Mouse (Mus musculus) cerebellum, adult (tissue): ENCODE data around the gene Upb1.

Experiments
- ATAC-seq: cut with Nextera tagmentation; 2 replicates; pipeline ENCODE4 v1.9.2; 2017; ENCODE audit warnings: mild to moderate bottlenecking, moderate library complexity, mixed read lengths; ENCODE audit not compliant: insufficient number of reproducible peaks, low FRiP score, low TSS enrichment

Upb1 gene

GRCm38 (mm10) chr10:75489522-75489921, 88.6 kb downstream of the Upb1 start:
- no peak for ATAC-seq

- ATAC-seq = no peak
Measured at GRCm38 (mm10) chr10:75490731-75491130, 89.8 kb downstream of the Upb1 start.
